Mouse (Mus musculus) embryonic facial prominence, embryonic 10.5 days (tissue): Measurements from ENCODE around the gene Jtb. TPM values are rescaled to one million over a fixed set of nuclear protein-coding genes. Genes with fewer than 3 reads are reported as not detected.
A peak's percentile ranks its signal among the peaks of the same experiment; 100 is the strongest.

Source experiments
- DNase-seq: peaks from one replicate; pipeline ENCODE4 v3.0.0-alpha.2; 2017; ENCODE audit warnings: low spot score
- H3K27ac ChIP-seq: fragments of 300-500 bp; sonication (generic); replicated peaks from 2 replicates; pipeline ENCODE4 v1.5.1; 2016; ENCODE audit warnings: mild to moderate bottlenecking
- H3K27me3 ChIP-seq: fragments of 300-500 bp; sonication (generic); replicated peaks from 2 replicates; pipeline ENCODE4 v1.6.1; 2016; ENCODE audit warnings: low read depth, mild to moderate bottlenecking; ENCODE audit not compliant: poor library complexity, severe bottlenecking
- H3K36me3 ChIP-seq: fragments of 300-500 bp; sonication (generic); replicated peaks from 2 replicates; pipeline ENCODE4 v1.6.1; 2016; ENCODE audit warnings: mild to moderate bottlenecking, moderate library complexity
- H3K4me1 ChIP-seq: fragments of 300-500 bp; sonication (generic); 2 replicates; pipeline ENCODE4 v1.6.1; 2016
- H3K4me3 ChIP-seq: fragments of 300-500 bp; sonication (generic); 2 replicates; pipeline ENCODE4 v1.5.1; 2016; ENCODE audit warnings: mild to moderate bottlenecking, moderate library complexity
- H3K9me3 ChIP-seq: fragments of 300-500 bp; sonication (generic); 2 replicates; pipeline ENCODE4 v1.6.1; 2016; ENCODE audit warnings: mild to moderate bottlenecking
- WGBS: fragments of 180-500 bp; shearing (Covaris S2); methylation state at CpG from one replicate; pipeline ENCODE4 v1.1.7; 2016; 5-methylcytosine and 5-hydroxymethylcytosine counted together
- polyA plus RNA-seq: library from polyadenylated mRNA; unstranded; fragments of >200 nt; fragmentation: Nextera tagmentation; extraction: Ambion mirVana; gene quantifications from 2 replicates; pipeline ENCODE4 v1.2.1, GENCODE M21; 2016

The Jtb gene
- polyA plus RNA-seq, 1 experiment from 2014 or later: 81.4 TPM

DNA sequence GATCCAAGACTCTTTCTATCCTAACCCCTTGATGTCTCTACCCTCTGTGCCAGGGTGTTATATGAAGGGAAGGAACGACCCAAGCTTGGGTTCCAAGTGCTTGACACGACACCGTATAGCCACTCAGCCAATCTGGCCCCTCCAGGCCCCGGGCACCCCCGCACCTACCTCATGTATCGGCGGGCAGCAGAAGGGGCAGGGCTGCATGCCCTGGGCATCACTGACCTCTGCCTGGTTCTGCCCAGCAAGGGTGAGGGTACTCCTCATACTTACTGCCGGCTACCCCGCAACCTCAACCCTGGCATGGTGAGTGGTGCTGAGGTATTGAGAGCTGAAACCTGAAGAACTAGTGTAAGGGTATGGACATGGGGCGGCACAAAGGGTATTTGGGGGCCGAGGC lies 36.8 kb downstream of the Jtb start:
- H3K36me3 ChIP-seq: peaks cover 62% of the 10 kb centered on the region

DNA sequence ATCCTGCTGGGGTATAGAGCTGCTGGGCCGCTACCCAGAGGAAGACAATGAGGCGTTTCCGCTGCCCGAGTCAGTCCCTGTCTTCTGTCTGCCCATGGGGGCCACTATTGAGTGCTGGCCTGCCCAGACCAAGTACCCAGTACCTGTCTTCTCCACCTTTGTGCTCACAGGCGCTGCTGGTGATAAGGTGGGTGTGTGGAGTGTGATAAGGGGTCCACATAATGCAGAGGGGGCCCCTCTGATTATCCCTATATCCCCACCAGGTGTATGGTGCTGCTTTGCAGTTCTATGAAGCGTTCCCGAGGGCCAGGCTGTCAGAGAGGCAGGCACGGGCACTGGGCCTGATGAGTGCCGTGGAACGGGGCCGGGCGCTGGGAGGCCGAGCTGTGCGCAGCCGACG lies 37.6 kb downstream of the Jtb start:
- Histone ChIP-seq H3K4me3 (no peak overlapping the region), H3K27me3 (no peaks in the 10 kb centered on the region), H3K9me3 (no peaks in the 10 kb centered on the region), H3K36me3 (peaks cover 62% of the 10 kb centered on the region), H3K4me1 (peaks cover 33% of the 10 kb centered on the region), H3K27ac (no peak overlapping the region)
- WGBS: 90% methylated on average over 16 of the region's 16 CpGs
- DNase-seq: no peak

More for the DNA sequence above, 36.8 kb downstream of the Jtb start:
- Histone ChIP-seq H3K27me3 (no peaks in the 10 kb centered on the region), H3K27ac (no peak overlapping the region), H3K4me3 (no peak overlapping the region), H3K4me1 (peaks cover 33% of the 10 kb centered on the region), H3K9me3 (no peaks in the 10 kb centered on the region)
- DNase-seq: no peak
- 95% methylated on average over 11 of the region's 11 CpGs for WGBS

- Histone ChIP-seq H3K4me1 (peaks cover 20% of the 10 kb centered on the region), H3K27ac (no peak overlapping the region), H3K9me3 (no peaks in the 10 kb centered on the region), H3K27me3 (no peaks in the 10 kb centered on the region), H3K36me3 (peaks cover 69% of the 10 kb centered on the region), H3K4me3 (no peak overlapping the region)
- 95% methylated on average over 8 of the region's 8 CpGs for WGBS
- no peak for DNase-seq
Observed at GRCm38 (mm10) chr3:90270784-90271183, 39.4 kb downstream of the Jtb start.

GRCm38 (mm10) chr3:90272170-90272569 lies 40.8 kb downstream of the Jtb start:
- DNase-seq: no peak
- Histone ChIP-seq H3K27ac (no peak overlapping the region), H3K4me1 (peaks cover 15% of the 10 kb centered on the region), H3K4me3 (no peak overlapping the region), H3K27me3 (no peaks in the 10 kb centered on the region), H3K36me3 (peaks cover 83% of the 10 kb centered on the region), H3K9me3 (no peaks in the 10 kb centered on the region)
- 70% methylated on average over 9 of the region's 9 CpGs for WGBS

GRCm38 (mm10) chr3:90273855-90274254 lies 42.5 kb downstream of the Jtb start:
- Histone ChIP-seq H3K36me3 (peaks cover 85% of the 10 kb centered on the region), H3K4me3 (no peak overlapping the region), H3K4me1 (peaks cover 15% of the 10 kb centered on the region), H3K27me3 (no peaks in the 10 kb centered on the region), H3K27ac (no peak overlapping the region), H3K9me3 (no peaks in the 10 kb centered on the region)
- no peak for DNase-seq
- 92% methylated on average over 22 of the region's 22 CpGs for WGBS

- Histone ChIP-seq H3K4me3 (no peak overlapping the region), H3K9me3 (no peaks in the 10 kb centered on the region), H3K36me3 (peaks cover 94% of the 10 kb centered on the region), H3K4me1 (peaks cover 15% of the 10 kb centered on the region), H3K27me3 (no peaks in the 10 kb centered on the region), H3K27ac (no peak overlapping the region)
- no peak for DNase-seq
- WGBS: 89% methylated on average over 11 of the region's 11 CpGs
Observed at GRCm38 (mm10) chr3:90275286-90275685, 43.9 kb downstream of the Jtb start.

DNA sequence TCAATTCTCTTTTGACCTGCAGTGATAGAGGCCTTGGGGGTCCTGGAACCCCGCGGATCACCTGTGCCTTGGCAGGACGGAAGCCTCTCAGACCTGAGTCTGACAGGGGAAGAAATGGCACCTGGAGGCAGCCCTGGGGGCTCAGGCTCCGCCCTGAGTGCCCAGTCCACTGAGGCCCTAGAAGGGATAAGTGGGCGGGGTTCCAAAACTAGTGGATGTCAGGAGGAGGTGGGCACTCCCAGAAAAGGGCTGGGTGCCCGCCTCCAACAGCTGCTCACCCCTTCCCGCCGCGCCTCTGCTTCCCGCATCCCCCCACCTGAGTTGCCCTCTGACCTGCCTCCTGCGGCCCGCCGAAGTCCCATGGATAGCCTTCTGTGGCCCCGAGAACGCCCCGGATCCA lies 45.5 kb downstream of the Jtb start:
- H3K27ac ChIP-seq: no peak overlapping the region
- H3K27me3 ChIP-seq: no peaks in the 10 kb centered on the region
- no peak for DNase-seq
- H3K9me3 ChIP-seq: no peaks in the 10 kb centered on the region
- H3K4me1 ChIP-seq: peaks cover 10% of the 10 kb centered on the region
- peaks cover 89% of the 10 kb centered on the region for H3K36me3 ChIP-seq
- H3K4me3 ChIP-seq: no peak overlapping the region
- WGBS: 41% methylated on average over 16 of the region's 16 CpGs

GRCm38 (mm10) chr3:90277793-90278192 lies 46.4 kb downstream of the Jtb start:
- WGBS: 89% methylated on average over 9 of the region's 9 CpGs

GRCm38 (mm10) chr3:90278211-90278610 lies 46.8 kb downstream of the Jtb start:
- no peaks in the 10 kb centered on the region for H3K27me3 ChIP-seq
- H3K4me3 ChIP-seq: 0 out of 2 replicates have a peak overlapping the region, but pooled peaks have one; percentile 3
- no peak overlapping the region for H3K27ac ChIP-seq
- peaks cover 75% of the 10 kb centered on the region for H3K36me3 ChIP-seq
- WGBS: 91% methylated on average over 10 of the region's 10 CpGs
- peaks cover 6% of the 10 kb centered on the region; the same call in 1 of the 2 replicates for H3K4me1 ChIP-seq
- H3K9me3 ChIP-seq: no peaks in the 10 kb centered on the region
- no peak for DNase-seq

More at GRCm38 (mm10) chr3:90277793-90278192, 46.4 kb downstream of the Jtb start:
- Histone ChIP-seq H3K27ac (no peak overlapping the region), H3K4me3 (0 out of 2 replicates have a peak overlapping the region, but pooled peaks have one; percentile 3), H3K27me3 (no peaks in the 10 kb centered on the region), H3K36me3 (peaks cover 80% of the 10 kb centered on the region), H3K9me3 (no peaks in the 10 kb centered on the region), H3K4me1 (peaks cover 6% of the 10 kb centered on the region; the same call in 1 of the 2 replicates)
- DNase-seq: no peak

GRCm38 (mm10) chr3:90279216-90279615 lies 47.8 kb downstream of the Jtb start:
- Histone ChIP-seq H3K9me3 (no peaks in the 10 kb centered on the region), H3K27ac (no peak overlapping the region), H3K36me3 (peaks cover 65% of the 10 kb centered on the region), H3K4me1 (peaks cover 6% of the 10 kb centered on the region; the same call in 1 of the 2 replicates), H3K27me3 (no peaks in the 10 kb centered on the region), H3K4me3 (no peak overlapping the region)
- DNase-seq: no peak
- 91% methylated on average over 9 of the region's 9 CpGs for WGBS

DNA sequence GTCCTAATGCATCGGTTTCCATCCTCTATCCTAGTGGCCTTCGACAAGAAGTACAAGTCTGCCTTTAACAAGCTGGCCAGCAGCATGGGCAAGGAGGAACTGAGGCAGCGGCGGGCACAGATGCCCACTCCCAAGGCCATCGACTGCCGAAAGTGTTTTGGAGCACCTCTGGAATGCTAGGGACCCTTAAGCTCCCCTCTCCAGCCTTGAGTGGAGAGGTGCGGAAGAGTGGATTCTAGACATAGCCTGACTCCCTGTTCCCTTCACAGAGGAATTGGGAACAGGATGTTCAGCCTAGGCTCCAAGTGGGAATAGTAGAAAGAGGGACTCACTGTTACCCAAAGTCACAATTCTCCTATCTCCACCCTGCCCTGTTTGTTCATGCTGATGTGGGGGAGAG lies 48.3 kb downstream of the Jtb start:
- Histone ChIP-seq H3K9me3 (no peaks in the 10 kb centered on the region), H3K36me3 (peaks cover 63% of the 10 kb centered on the region), H3K4me3 (no peak overlapping the region), H3K4me1 (peaks cover 6% of the 10 kb centered on the region; the same call in 1 of the 2 replicates), H3K27me3 (no peaks in the 10 kb centered on the region), H3K27ac (no peak overlapping the region)
- DNase-seq: no peak
- 98% methylated on average over 7 of the region's 7 CpGs for WGBS

GRCm38 (mm10) chr3:90280708-90281107 lies 49.3 kb downstream of the Jtb start:
- peaks cover 57% of the 10 kb centered on the region for H3K36me3 ChIP-seq
- no peak overlapping the region for H3K4me3 ChIP-seq
- H3K27ac ChIP-seq: no peak overlapping the region
- H3K4me1 ChIP-seq: peaks cover 6% of the 10 kb centered on the region; the same call in 1 of the 2 replicates
- DNase-seq: no peak
- no peaks in the 10 kb centered on the region for H3K9me3 ChIP-seq
- 70% methylated on average over 9 of the region's 9 CpGs for WGBS
- H3K27me3 ChIP-seq: no peaks in the 10 kb centered on the region

DNA sequence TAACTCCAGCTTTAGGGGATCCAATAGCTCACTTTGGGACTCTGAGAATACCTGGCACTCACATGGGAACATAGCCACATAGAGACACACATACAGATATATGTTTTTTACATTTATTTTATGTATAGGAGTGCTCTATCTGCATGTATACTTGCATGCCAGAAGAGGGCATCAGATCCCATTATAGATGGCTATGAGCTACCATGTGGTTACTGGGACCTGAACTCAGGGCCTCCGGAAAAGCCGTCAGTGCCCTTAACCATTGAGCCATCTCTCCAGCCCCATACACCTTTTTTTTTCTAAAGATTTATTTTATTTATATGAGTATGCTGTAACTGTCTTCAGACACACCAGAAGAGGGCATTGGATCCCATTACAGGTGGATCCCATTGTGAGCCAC lies 52.8 kb downstream of the Jtb start:
- no peaks in the 10 kb centered on the region for H3K9me3 ChIP-seq
- H3K4me1 ChIP-seq: no peaks in the 10 kb centered on the region
- no peak overlapping the region for H3K4me3 ChIP-seq
- peaks cover 22% of the 10 kb centered on the region for H3K36me3 ChIP-seq
- WGBS: 95% methylated on average over 2 of the region's 2 CpGs
- no peak for DNase-seq
- H3K27ac ChIP-seq: no peak overlapping the region
- H3K27me3 ChIP-seq: no peaks in the 10 kb centered on the region
